Mouse (Mus musculus) retina, postnatal 1 day (tissue): ENCODE results near the gene Trim28.

Experiments used
- DNase-seq: peaks from one replicate; pipeline ENCODE4 v3.0.0-alpha.2; 2012

Gene Trim28

DNA sequence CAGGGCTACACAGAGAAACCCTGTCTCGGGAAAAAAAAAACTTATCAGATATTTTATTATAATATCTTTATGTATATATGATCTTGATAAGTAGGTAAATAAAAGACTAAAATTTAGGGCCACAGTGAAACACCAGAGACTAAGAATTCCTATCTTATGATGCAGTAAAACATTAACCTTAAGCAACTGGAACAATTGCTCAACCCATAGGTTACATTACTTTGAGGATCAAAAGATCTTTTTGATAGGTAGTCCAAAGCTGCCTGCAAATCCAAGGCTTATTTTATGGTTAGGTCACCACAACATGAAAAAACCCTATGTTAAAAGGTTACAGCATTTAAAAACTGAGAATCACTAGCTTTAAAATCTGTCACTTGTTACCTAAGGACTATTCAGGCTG, 2.7 kb downstream of the Trim28 start:
- no peak for DNase-seq

DNA sequence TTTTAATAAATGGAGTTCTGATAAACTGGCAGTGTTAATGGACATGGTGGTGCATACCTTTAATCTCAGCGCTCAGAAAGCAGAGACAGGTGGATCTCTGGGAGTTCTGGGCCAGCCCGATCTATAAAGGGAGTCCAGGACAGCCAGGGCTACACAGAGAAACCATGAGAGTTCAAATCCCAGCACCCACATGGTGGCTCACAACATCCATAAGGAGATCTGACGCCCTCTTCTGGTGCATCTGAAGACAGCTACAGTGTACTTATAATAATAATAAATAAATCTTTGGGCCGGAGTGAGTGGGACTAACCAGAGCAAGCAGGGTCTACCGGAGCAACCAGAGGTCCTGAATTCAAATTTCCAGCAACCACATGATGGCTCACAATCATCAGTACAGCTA, 4.5 kb downstream of the Trim28 start:
- DNase-seq: no peak

DNA sequence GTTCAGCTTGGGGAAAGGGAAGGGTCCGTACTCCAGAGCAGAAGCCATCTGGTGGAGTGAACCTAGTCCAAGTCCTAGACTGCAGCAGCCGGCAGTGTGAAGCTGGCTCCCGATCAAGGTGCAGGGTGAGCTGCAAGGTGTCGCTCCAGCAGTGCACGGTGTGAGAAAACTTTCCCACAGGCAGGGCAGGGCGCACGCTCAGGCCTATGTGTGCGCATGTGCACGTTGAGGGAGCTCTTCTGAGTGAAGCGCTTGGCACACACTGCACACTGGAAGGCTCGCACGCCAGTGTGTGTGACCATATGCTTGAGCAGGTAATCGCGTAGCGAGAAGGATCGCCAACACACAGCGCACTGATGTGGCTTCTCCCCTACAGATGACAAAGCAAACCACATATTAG, 7.1 kb downstream of the Trim28 start:
- DNase-seq: no peak

DNA sequence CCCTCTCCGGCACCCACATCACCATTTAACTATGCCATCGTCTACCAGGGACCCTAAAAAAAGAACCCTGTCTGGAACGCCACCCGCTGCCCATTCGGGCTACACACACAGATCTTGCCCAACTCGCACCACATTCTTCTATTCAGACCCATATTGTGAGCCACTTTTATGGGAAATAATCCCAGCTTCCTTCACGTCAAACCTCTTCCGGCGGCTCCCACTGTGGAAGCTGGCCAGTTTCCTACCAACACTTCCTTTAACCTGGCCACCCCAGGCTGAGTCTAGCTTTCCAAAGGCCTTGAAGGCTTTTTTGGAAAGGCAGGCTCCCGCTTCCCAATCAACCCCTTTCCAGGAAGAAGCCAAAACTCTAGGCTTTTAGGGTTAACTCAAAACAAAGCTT, 7.6 kb downstream of the Trim28 start:
- DNase-seq: no peak

DNA sequence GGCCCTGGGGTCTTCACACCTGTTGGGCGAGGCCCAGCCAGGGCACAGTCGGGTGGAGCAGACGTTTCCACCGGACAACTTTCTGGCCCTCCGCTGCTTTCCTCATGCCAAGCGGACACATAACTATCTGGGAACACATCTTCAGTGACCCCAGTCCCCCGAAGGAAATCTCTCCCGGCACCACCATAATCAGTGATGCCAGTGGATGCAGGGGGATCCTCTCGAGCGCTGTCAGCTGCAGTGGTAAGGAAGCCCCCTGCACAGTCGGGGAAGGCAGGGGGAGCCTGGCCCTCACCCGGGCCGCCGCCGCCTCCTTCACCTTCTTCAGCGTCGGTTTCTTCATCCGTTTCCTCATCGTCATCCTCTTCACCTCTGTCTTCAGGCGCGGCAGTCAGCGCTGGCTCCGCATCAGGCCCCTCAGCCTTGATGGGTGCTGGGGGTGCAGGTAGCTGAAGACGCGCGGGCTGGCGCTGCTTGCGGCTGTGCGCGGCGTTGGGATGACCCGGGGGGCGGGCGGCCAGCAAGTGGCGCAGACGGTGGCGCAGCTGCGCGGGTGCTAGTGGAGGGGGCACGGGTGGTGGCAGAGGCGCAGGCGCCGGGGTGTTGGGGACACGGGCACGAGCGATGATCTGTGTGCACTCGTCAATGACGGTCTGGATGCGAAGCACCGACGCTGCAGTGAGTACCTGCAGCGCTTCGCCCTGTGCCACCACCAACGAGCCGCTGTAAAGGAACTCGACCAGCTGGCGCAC, 8.6 kb downstream of the Trim28 start:
- DNase-seq: no peak

DNA sequence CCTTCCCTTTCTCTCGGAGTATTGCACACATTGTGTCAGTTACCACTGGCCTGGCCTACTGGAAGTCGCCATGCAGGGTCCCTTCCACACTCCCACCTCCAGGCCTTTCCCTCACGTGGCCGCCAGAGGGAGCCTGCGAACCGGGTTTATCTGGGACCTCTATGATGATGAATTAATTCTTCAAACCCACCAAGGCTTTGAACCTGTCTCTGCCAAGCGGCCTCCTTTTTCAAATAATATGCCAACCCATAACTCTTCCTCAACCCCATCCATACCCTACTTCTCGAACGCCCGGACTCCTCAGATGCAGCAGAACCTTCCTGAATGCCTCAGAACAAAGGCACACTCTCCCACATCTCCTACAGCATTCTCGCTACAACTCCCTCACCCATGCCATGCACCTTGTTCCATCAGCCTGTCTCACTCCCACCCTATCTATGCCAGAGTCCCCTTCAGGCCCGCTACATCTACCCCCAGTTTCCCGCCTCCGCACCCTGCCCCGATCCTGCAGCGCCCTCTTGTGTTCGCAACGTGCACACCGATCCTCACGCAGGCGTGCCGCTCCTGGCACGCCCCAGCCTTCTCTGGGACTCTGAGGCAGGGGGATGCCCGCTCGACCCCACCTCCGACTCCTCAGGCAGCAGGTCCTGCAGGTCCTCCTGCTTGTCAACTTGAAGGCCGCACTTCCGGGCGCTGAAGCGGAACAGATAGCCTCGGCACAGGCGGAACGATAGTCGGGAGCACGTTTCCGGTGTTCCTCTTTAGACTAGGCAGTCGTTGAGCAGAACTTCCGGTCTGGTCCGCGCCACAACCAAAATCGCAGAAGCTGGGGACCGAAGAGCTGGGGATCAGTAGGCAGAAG, 10.5 kb downstream of the Trim28 start:
- peak; percentile 97 for DNase-seq

DNA sequence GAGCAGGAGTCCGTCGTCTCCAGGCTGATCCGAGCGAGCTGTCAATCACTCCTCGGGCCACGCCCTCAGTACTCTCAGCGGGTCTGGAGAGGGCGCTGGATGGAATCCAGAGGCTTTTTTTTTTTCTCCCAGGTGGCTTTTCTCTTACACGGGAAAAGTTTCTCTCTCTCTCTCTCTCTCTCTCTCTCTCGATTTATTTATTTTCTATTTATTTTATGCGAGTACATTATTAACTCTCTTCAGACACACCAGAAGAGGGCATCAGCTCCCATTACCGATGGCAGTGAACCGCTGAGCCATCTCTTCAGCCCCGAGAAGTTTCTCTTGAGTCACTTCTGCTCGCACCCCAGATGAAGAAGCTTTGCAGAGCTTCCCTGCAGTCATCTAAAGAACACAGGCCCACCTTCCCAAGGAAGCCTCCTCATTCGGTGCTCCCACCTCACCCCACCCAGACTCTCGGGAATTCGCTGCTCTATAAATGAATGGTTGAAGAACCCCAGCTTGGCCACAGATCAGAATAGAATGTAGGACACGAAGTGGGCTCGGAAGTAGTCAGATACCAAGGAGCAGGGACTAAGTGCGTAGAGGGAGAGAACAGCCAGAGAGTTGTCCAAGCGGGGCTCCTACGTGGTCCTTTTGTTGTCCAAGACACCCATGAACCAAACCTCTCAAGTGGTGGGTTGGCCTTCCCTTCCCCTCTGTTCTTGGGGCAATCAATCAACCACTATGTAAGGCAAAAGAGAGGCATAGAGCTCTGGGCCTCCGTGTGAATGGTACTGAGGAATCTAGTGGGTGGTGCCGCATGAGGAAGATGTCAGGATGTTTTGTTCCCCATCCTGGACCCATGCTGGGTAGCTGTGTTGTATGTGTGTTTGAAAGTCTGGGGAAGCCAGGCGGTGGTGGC, 11.3 kb downstream of the Trim28 start, which contains the start of gene Zbtb45:
Gene Zbtb45, minus strand, starts transcription at position 30 of the 904 bp plus-strand sequence.
- no peak for DNase-seq

DNA sequence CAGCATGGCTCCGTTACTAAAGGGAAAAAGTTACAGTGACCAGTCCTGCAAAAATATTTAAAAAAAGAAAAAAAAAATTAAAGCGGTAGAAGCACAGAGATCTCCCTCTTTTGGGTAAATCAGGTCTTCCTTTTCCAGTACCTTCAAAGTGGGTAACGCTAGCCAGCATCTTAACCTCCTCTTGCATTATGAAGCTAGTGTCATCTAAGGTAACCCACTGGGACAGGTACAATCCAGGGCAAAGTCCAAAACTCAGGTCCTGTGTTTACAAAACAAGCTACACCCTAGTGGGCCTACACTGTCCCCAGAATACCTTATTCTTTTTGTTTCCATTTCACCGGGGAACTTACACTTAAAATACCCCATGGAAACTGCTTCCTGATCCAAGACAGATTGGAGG, 14.8 kb downstream of the Trim28 start:
- no peak for DNase-seq

DNA sequence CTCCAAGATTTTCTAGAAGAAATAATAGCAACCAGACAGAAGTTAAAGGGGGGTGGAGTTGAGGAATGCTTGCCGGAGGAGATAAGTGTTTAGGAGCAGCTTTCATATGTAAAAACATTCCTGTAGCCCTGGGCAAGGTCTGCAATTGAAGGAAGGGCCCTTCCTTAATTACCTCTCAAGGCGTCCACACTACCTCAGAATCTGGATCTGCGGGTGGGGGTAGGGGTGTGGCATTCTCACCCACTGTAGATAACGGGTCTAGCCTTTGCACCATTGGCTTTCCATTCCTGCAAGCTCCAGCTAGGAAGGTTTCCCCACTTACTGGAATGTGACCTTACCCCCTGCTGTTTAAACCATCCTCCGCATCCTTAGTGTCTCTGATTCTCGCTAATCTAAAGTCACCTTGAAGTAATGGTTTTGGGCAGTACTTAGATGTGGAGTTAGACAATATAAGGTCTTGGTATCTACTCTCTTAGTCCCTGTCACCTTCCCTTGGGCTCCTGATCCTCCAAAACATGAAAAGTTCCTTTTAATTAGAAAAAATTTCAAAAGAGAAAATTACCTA, 15.4 kb downstream of the Trim28 start:
- no peak for DNase-seq

DNA sequence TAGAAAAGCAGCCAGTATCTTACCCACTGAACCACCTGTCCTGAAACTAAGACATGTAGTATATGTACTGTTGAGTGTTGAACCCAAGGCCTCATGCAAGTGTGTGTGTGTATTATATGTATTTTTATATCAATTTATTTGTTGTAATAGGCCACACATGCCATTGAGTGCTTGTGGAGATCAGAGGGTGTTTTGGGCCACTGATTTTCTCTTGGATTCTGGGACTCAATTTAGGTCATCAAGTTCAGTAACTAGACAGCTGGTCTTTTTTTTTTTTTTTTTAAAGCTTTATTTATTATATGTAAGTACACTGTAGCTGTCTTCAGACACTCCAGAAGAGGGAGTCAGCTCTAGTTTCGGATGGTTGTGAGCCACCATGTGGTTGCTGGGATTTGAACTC, 16.3 kb downstream of the Trim28 start:
- no peak for DNase-seq

DNA sequence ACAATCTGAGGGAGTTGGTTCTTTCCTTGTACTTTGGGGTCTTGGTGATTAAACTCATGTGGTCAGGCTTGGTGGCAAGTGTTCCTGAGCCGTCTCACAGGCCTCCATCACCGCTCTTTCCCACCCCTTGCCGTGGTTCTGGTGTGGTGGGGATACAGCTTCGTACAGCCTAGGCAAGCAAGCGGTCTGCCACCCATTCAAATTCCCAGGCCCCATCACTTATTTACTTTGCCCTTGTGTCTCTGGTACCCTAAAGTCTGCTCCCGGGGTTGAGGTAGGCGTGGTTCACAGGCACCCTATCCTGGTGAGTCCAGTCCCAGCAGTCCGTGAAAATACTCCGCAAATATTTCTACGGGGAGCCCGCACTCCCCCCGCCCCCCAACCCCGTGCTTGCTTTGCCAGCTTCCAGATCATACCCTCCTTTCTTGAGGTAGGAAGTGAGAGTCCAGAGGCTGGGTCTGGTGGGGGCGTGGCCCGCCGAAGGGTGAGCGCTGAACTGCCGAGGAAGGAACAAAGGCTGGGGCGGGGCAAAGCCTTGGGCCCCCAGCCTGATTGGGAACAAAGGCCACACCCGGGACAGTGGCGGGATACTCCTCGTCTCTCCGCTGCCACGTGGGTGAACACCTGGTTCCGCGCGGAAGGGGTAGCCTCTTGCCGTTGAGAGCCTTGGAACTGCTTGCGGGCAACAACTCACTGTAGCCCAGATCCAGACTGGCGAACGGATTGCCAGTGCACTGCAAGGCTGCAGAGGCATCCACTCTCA, 24.0 kb downstream of the Trim28 start:
- DNase-seq: peak; percentile 88

DNA sequence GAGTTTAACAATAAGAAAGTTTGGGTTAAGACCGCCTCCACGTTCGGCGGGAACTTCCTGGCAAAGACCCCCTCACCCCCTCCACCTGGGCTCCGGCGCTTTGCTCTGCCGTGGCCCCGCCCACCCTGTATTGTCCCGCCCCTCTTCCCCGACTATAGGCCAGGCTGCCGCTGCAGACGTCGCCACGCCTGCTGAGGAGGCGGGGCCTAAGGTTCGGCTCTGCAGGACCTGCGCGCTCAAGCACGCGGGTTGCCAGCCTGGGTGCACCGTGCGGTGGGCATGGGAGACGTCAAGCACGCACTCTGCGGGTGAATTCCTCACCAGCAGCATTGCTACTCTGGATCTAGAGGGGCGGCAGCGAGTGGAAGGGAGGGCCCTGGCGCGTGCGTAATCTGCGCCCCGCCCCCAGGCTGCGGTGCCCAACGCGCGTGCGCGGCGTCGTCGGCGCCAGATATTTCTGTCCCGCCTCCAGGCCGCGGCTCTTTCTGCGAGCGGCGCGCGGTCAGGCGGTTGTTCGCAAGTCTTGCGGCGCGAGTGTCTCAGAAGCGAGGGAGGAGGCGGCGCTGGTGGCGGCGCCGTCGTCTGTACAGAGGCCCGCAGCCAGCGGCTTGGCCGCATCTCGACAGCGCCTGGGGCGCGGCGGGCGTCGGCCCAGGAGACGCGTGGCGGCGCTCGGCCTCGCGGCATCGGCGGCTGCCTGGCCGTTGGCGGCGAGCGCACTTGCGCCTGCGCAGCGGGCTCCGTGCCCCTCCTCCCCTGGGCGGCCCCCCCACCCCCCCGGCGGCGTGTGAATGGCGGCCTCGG, 25.2 kb downstream of the Trim28 start:
- DNase-seq: peak; percentile 96

DNA sequence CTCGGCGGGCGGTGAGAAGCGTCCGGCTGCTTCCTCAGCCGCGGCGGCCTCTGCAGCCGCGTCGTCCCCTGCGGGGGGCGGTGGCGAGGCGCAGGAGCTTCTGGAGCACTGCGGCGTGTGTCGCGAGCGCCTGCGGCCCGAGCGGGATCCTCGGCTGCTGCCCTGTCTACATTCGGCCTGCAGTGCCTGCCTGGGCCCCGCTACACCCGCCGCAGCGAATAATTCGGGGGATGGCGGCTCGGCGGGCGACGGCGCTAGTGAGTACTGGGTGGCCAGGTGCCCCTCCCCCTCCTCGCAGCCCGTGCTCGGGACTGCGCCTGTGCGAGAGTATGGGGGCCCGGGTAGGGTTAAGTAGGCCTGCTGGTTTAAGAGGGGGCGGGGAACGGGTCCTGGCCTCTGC, 25.9 kb downstream of the Trim28 start:
- DNase-seq: peak; percentile 86

DNA sequence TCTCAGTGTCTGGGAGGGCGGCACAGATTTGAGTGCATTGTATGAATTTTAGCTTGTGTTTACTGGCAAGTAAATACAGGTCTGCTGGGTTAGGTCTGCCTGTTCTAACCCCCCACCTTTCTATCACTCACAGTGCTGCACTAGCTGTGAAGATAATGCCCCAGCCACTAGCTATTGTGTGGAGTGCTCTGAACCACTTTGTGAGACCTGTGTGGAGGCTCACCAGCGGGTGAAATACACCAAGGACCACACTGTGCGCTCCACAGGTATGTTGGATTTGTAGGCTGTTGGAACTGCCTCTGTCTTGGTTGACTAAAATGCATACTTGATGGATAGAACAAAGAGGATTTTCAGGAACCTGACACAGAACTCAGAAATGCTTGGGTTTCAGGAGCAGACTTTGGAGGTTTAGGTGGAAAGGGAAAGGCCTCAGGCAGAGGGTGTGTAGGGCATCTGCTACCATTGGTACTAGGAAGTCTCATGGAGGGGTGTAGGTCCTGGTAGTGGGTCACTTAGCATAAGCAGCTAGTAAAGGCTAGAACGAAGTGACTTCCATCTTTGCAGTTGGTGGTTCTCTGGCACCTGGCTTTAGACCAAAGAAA, 26.7 kb downstream of the Trim28 start:
- no peak for DNase-seq

DNA sequence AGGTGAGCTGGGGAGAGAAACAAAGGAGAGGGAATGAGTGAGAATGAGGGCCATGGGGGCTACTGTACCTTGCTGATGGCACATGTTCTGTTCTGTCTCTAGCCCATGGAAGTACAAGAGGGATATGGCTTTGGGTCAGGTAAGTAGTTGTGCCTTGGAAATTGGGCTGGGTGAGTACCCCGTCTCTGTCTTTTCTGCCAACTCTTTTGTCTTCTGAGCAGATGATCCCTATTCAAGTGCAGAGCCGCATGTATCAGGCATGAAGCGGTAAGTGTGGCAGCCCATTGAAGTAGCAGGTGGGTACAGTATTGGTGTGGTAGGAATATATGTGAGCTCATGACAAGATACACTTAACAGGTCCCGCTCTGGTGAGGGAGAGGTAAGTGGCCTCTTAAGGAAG, 30.1 kb downstream of the Trim28 start:
- no peak for DNase-seq

DNA sequence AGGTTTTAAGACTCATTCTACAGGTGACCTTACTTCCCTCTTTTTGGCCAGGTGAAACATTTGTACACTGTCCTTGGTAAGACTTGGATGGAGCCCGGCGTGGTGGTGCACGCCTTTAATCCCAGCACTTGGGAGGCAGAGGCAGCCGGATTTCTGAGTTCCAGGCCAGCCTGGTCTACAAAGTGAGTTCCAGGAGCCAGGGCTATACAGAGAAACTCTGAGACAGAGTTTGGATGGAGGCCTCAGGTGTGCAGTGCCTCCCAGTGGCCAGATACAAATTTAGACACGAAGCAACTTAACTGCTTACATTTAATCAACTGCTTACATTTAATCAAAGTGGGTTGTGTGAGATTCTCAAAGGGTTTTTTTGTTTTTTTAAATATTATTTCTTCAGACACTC, 32.2 kb downstream of the Trim28 start:
- no peak for DNase-seq

DNA sequence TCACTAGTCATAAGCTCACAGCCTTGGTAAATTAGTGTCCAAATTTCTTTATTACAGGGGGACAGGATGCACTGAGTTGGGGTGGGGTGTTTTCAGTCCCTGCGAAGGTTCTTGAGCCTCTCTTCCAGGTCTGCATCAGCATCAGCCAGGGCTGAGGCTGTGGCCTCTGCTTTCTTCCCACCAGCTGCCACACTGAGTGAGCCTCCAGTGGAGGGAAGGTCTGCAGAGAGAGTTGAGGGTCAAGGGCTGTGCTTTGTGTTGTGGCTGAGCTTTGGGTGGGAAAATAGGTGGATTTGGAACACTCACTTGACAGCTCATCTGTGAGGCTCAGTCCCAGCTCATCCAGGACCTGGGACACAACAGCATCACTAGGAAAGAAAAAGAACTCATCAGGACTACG, 33.1 kb downstream of the Trim28 start:
- no peak for DNase-seq

DNA sequence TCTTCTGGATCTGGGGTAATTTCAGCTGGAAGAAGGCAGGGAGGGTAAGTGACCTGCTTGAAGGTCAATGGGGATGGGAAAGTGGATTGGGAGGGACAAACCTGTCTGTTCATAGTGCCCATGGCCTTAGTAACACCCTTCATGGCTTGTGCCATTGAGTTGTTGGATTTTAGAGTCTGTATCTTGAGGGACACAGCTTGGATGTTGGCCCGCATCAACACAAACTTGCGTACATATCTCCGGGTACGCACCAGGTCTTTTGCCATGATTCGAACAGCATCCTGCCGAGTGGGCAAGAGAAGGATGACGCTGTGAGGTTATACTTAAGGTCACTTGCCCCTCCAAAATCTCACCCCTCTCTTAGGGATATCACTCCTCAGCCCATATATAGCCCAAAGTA, 33.6 kb downstream of the Trim28 start:
- no peak for DNase-seq

DNA sequence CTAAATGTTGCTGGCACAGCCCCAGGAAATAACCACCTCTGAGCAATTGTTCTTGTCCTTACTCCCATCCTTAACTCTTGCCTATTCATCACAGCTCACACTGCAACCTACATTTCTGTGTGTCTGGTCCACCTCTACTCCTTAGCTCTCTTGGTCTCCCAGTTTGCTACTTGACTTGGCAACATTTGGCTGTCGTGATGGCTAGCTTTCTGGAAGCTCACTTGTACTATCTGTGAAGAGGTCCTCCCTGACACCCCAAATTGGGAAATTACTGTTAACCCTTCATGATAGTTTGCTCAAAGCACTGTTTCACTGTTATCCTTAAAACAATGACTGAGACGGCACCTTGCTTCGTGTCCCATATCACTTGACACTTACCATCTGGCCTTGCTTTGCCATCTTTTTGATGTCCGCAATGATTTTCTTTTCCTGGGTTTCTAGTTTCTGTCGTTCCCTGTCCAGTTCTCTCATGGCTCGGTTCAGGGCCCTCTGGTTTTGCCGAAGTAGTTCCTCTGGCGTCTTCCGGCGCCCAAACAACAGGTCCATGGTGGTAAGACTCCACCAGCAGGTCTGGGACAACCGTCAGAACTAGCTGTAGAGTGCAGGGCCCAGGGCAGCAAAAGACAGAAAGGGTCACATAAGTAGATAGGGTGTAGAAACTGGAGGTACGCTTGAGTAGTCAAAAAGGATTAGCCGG, 34.7 kb downstream of the Trim28 start:
- no peak for DNase-seq
